Mouse (Mus musculus): ENCODE results near the gene Hoxc11.
A peak's percentile ranks its signal among the peaks of the same experiment; 100 is the strongest.

Hoxc11 gene

GRCm38 (mm10) chr15:102965003-102965891, 11.0 kb downstream of the Hoxc11 start:
- no peak for DNase-seq (ENCODE audit: low spot score in 2 of 2)

GRCm38 (mm10) chr15:102965892-102966775, 11.9 kb downstream of the Hoxc11 start:
- peak in 1 of 2 experiments; percentile 71 for DNase-seq (ENCODE audit: low spot score in 2 of 2)

DNA sequence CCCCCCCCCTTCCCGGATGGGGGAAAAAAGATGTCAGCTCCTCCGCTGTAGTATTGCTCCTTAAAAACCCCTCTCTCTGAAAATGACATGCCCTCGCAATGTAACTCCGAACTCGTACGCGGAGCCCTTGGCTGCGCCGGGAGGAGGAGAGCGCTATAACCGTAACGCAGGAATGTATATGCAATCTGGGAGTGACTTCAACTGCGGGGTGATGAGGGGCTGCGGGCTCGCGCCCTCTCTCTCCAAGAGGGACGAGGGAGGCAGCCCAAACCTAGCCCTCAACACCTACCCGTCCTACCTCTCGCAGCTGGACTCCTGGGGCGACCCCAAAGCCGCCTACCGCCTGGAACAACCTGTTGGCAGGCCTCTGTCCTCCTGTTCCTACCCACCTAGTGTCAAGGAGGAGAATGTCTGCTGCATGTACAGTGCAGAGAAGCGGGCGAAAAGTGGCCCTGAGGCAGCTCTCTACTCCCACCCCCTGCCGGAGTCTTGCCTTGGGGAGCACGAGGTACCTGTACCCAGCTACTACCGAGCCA, 12.6 kb downstream of the Hoxc11 start, which contains the start of gene Hoxc10:
Hoxc10 (plus strand) TSS at position 21 of the 536 bp plus-strand sequence.
- DNase-seq (ENCODE audit: low spot score in 2 of 2) = no peak

DNA sequence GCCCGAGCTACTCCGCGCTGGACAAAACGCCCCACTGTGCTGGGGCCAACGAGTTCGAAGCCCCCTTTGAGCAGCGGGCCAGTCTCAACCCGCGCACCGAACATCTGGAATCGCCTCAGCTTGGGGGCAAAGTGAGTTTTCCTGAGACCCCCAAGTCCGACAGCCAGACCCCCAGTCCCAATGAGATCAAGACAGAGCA, 13.0 kb downstream of the Hoxc11 start, which contains the start of gene Hoxc5:
Hoxc5 (plus strand) TSS at position 132 of the 199 bp plus-strand sequence.
- no peak for DNase-seq (ENCODE audit: low spot score in 2 of 2)

- DNase-seq (ENCODE audit: low spot score in 2 of 2) = no peak
Observed at GRCm38 (mm10) chr15:102967511-102968397, 13.5 kb downstream of the Hoxc11 start.

GRCm38 (mm10) chr15:102969296-102969695, 15.1 kb downstream of the Hoxc11 start:
- no peak for DNase-seq (ENCODE audit: low spot score in 2 of 2)

DNA sequence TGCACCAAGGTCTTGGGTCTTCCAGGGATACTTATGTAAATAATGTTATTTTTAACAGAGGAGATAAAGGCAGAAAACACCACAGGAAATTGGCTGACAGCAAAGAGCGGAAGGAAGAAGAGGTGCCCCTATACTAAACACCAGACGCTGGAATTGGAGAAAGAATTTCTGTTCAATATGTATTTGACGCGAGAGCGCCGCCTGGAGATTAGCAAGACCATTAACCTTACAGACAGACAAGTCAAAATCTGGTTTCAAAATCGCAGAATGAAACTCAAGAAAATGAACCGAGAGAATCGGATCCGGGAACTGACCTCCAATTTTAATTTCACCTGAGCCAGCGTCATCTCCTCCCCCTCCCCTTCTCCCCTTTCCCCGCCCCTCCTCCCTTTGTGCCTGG, 16.5 kb downstream of the Hoxc11 start:
- no peak for DNase-seq (ENCODE audit: low spot score in 2 of 2)

DNA sequence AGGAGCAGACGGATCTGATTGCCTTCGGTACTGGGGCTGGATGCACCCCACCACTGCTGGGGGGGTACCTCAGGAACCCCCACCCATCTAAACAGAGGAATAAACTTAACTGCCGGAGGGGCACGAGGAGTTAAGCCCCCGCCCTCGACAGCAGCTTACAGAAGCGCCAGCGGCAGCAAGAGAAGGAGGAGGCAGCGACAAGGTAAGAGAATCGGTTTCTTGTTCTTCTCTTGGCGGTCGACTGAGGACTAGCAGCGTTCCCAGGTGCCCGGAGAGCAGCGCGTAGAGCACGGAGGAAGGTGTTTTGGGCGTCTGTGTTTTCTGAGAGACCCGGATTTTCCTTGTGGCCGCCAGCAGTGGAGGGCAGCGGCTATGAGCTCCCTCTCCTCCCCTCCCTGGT, 18.0 kb downstream of the Hoxc11 start:
- no peak for DNase-seq (ENCODE audit: low spot score in 2 of 2)

DNA sequence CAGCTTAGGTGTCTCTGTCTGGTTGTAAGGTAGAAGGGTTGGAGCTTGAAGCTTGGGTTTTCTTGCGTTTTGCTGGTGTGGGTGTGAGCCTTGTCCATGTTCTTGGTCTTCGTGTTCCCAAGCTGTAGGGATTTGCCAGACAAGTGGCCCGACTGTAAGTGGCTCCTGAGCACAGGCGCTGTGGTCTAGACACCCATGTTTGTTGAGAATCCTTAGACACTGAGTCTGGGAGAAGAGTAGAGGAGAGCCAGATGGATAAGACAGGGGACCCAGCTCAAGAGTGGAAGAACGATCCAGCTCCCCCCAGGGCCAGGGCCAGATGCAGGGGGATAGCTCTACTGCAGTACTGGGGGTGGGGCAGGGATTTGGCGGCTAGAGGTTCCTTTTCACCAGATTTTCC, 18.5 kb downstream of the Hoxc11 start:
- no peak for DNase-seq (ENCODE audit: low spot score in 2 of 2)

DNA sequence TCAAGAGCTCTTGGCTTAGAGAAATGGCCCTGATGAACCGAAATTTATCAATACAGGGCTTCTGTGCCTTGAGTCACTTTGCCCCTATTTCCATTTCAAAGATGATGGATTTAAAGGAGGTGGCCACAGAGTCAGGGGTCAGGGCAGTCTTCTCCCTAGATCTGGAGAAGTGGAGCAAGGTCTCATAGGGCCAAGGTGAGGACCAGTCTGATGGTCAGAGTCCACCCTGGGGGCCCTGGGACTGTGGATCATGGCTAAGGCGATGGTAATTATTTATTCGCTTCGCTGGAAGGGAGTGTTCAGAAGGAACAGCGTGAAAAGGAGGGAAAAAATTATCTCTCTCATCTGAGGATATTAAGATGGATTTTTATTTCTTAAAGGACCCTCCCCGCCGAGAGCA, 20.8 kb downstream of the Hoxc11 start:
- DNase-seq (ENCODE audit: low spot score in 2 of 2) = no peak

DNA sequence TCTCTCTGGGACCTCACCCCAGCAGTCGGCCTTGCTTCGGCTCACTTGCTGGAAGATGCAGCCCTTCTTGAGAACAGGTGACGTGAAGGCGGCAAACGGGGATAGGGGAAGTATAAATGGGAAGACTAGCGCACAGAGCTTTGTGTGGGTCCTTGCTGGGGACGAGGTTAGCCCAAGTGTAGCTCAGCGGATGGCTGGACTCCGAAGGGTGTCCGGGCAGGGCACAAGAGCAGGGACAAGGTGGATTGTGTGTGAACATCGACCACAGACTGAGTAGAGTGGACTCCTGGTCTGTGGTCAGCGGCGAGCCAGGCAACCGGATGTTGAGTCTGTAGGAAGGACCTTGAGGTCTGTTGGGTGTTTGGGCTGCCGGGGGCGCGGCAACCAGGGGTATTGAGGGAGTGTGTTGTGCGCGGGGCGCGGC, 21.5 kb downstream of the Hoxc11 start:
- no peak for DNase-seq (ENCODE audit: low spot score in 2 of 2)

DNA sequence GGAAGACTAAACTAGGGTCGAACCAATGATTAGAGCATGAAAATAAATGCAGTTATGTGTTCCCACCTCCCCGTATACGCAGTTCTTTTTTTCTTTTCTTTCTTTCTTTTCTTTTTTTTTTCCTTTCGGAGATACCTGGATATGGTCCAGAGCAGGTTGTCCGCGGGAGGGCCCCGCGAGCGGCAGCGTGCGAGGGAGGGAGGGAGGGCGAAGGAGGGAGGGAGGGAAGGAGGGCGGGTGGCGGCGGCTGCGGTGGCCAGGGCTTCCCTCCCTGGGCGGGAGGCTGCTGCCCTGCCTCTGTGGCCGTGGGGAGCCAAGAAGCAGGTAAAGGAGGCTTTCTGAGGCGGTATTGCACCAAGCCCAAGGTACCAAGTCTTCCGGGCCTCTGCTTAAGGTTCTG, 21.9 kb downstream of the Hoxc11 start, which contains the start of gene Hoxc9:
Hoxc9 (plus strand) TSS at position 269 of the 400 bp plus-strand sequence.
- DNase-seq (ENCODE audit: low spot score in 2 of 2) = no peak

DNA sequence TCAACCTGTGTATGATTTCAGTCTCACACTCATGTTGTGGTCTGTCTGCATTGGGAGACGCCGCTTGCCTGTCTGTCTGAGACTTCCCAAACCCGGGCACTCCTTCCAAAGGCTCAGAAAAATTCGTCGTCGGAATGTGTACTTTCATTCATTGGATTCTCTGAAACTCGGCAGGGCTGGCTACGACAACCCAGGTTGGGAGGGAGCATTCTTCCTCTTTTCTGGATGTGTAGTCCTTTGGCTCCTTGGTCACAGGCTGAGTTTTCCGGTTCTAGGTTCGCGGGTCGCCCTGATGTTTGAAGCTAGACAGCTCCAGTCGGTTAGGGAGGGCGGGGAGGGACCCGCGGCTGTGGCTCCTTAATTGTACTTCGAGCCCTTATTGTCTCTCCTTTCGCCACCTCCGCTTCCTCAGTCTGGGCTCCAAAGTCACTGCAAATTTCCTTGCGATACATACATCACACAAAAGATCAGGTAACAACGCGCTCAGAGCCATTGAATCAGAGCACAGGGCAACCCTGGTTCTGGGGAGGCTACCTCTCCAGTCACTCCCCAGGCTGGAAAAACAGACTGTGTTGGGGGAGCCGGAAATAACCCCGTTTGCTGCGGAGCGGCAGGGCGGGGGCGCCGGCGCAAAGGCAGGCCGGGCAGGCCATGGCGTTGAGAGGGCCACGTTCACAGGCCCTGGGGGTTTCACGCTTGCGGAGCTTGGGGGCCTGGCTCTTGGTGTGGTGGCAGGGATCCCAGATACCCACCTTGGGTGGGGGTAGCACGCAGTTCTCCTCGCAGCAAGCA, 22.6 kb downstream of the Hoxc11 start:
- no peak for DNase-seq (ENCODE audit: low spot score in 2 of 2)

GRCm38 (mm10) chr15:102977423-102977974, 23.3 kb downstream of the Hoxc11 start:
- DNase-seq (ENCODE audit: low spot score in 2 of 2) = no peak

DNA sequence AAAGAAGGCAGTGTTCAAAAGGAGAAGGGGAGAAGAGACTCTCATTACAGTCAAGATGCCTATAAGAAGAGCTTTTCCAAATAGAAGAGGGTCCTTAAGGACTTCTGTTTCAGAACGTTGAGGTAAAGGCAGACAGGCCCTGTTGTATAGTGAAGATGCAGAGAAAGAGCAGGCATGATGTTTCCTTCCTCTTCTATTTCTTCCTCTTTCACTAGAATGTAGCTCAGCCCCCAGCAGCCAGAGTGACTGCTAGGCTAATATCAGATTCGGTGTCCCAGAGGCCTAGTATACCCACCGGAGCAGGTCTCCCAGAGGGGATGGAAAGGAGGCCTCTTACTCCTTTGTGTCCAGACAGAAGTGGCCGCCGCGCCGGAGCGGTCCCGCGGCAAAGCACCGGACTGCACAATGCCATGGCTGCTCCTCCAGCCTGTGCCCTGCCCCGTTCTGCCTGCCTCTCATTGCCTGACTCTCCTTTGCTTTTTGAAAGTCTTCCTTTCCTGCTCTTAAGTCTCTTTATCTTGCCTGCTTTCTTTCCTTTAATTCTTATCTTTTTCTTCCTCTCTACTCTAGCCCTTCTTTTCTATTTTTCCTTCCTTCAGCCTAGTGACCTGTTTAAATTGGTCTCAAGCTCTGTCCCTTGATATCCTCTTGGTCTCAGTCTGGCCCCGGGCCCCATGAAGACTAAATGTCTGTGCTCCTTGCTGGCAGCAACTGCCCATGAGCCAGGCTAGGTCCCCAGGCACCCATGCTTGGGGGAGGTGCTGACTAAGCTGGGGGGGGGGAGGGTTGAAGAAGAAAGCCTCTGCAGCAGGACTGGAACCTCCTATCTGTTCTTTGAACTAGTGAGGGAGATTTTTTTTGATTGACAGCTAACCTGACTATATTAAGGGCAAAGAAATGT, 24.6 kb downstream of the Hoxc11 start:
- no peak for DNase-seq (ENCODE audit: low spot score in 2 of 2)

GRCm38 (mm10) chr15:102979936-102980335, 25.7 kb downstream of the Hoxc11 start:
- no peak for DNase-seq (ENCODE audit: low spot score in 2 of 2)

- DNase-seq (ENCODE audit: low spot score in 2 of 2) = no peak
Observed at GRCm38 (mm10) chr15:102980352-102980751, 26.1 kb downstream of the Hoxc11 start.

GRCm38 (mm10) chr15:102980912-102981311, 26.7 kb downstream of the Hoxc11 start:
- DNase-seq (ENCODE audit: low spot score in 2 of 2) = no peak

Data from spleen, postnatal 10 days (tissue).